Mouse (Mus musculus): ENCODE results near the gene Hectd1.

The Hectd1 gene

GRCm38 (mm10) chr12:51810564-51810963 lies 18.8 kb downstream of the Hectd1 start:
- DNase-seq (ENCODE audit: extremely low read depth, insufficient read length, low spot score) = no peak

DNA sequence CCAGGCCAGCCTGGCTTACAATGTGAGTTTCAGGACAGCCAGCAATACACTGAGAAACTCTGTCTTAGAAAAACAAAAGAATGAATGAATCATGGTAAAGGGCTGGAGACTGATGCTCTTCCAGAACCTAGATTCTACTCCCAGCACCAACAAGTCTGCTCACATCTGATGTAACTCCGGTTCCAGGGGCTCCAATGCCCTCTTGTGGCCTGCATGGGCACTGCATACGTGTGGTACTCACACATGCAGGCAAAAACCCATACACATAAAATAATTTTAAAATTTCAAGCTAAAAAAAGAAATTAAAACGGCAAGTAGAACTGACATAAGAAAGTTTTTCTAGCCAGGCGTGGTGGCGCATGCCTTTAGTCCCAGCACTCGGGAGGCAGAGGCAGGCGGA lies 44.5 kb downstream of the Hectd1 start:
- peak; percentile 7 for DNase-seq (ENCODE audit: extremely low read depth, insufficient read length, low spot score)

DNA sequence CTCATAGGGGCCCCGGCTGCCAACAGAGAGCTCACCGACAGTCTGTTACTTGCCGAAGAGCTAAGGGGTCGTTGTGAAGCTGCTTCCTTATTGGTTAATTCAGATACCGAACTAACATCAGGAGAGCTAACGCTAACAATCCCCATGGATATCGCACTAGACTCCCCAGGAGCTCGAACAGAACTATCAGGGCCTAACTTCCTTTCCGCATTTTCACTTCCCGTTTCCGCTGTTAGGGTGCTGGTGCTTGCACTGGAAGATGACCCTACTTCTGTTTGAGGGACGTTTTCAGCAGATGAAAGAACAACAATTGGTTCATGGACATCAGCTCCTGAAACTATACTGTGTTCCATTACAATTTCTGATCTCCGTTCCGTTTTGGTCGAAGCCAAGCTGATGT lies 60.6 kb downstream of the Hectd1 start:
- DNase-seq (ENCODE audit: extremely low read depth, insufficient read length, low spot score) = no peak

- no peak for DNase-seq (ENCODE audit: extremely low read depth, insufficient read length, low spot score)
Measured at GRCm38 (mm10) chr12:51767454-51767853, 61.9 kb downstream of the Hectd1 start.

- DNase-seq (ENCODE audit: extremely low read depth, insufficient read length, low spot score) = no peak
Measured at GRCm38 (mm10) chr12:51759374-51759773, 70.0 kb downstream of the Hectd1 start.

DNA sequence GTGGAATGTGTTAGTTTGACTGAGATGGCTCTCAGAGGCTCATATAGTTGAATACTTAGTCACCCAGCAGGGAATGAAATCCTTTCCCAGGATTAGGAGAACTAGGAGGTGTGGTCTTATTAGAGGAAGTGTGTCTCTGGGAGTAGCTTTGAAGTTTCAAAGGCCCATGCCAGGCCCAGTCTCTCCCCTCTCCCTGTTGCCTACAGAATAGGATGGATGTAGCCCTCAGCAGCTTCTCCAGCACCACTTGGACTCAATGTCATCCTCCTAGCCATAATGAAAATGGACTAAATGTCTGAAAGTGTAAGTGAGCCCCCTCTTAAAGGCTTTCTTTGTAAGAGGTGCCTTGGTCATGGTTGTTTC lies 72.8 kb downstream of the Hectd1 start:
- no peak for DNase-seq (ENCODE audit: extremely low read depth, insufficient read length, low spot score)

DNA sequence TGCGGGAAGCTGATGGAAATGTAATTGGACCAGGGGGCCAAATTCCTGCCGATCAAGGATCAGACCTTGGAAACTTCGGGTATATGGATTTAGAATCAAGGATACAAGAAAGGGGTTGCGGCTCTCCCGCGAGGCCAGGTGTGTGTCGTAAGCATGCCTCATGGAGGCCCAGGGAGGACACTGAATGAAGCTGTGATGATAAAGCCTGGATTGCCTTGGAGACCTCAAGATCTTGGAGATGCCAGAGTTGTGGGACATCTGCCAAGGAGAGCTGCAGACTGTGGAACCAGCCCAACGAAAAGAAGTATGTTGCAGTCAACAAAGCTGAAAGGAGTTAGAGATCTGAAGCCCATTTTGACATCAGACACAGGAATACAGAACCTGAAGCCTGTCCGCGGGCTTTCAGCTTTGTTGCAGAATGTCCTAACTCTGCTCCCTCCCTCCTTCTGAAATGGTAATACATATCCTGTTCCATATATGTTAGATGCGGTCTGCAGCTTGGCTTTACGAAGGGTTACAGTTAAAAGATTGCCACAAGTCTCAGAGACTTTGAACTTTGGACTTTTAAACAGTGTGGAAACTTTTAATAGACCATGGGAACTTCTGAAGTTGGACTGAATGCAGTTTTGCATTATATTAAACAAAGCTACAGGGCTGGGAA lies 73.3 kb downstream of the Hectd1 start:
- no peak for DNase-seq (ENCODE audit: extremely low read depth, insufficient read length, low spot score)

GRCm38 (mm10) chr12:51747348-51747747 lies 82.0 kb downstream of the Hectd1 start:
- DNase-seq (ENCODE audit: extremely low read depth, insufficient read length, low spot score) = no peak

- DNase-seq (ENCODE audit: extremely low read depth, insufficient read length, low spot score) = no peak
Measured at GRCm38 (mm10) chr12:51744957-51745356, 84.4 kb downstream of the Hectd1 start.

GRCm38 (mm10) chr12:51741690-51742089 lies 87.6 kb downstream of the Hectd1 start:
- peak; percentile 15 for DNase-seq (ENCODE audit: extremely low read depth, insufficient read length, low spot score)

DNA sequence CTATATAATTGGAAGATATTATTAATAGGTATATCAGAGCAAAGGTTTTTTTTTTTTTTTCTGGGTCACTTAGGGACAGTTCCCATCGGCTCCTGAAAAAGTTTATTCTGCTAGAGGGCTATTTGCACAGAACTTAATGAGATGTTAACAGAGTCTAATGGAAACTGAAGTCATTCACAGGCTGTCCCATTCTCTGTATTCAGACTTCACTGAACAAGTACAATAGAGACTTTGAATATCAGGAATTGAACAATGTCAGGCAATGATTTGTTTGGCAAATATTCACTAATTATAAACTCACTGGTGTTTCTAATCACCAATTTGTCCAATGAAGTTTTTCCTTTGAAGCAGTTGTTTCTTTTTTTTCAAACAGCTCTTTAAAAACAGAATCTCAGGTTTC lies 92.5 kb downstream of the Hectd1 start:
- DNase-seq (ENCODE audit: extremely low read depth, insufficient read length, low spot score) = no peak

DNA sequence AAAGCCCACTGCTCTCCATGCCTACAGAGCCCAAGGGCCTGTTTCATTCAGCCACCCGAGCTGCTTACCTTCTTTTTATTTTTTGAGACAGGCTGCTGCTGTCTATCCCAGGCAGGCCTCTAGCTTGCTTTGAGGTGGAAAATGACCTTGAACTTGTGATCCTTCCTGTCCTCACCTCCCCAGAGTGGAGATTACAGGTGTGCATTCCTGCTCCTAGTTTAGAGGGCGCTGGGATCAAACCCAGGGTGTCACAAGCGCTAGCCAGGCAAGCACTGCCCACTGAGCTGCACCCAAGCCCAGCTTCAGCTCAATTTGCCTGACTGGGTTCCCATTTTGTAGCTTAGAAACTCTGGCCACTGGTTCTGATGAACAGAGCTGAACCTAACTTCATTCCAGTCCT lies 93.0 kb downstream of the Hectd1 start:
- no peak for DNase-seq (ENCODE audit: extremely low read depth, insufficient read length, low spot score)

DNA sequence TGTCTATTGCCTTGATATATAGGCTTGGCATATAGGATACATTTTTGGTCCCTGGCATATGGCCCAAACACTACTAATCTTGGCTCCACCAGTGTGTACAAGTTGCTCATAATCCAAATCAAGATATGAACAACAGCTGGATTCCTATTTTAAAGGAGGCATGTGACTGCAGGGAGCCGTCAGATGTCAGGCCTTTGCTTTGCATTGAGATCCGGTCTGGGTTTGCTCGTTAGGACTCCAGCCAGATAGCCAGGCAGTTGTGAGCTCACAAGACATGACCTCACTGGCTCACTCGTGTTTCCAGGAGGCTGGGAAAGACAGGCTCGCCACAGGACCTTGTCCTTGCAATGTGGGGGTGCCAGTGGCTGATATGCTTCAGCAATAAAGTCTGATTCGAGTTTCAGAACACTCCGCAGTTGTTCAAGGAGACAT lies 93.5 kb downstream of the Hectd1 start:
- no peak for DNase-seq (ENCODE audit: extremely low read depth, insufficient read length, low spot score)

GRCm38 (mm10) chr12:51734605-51735211 lies 94.6 kb downstream of the Hectd1 start:
- DNase-seq (ENCODE audit: extremely low read depth, insufficient read length, low spot score) = peak; percentile 73

DNA sequence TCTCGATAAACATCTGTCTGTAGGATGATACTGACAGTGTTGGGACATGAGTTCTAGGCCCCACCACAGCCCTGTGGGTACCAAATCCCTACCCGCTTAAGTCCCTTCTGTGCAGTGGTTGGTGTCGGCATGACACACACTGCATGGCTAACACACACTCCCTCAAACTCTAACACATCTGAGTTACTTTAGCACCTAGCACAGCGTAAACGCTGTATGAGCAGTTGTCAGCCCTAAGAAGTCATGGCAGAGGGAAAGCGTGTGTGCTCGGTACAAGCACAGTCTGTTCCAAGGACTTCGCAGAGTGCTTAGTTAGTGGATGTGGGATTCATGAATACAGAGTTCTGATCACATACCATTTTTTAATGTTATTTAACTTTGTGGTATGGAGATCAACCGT lies 99.5 kb downstream of the Hectd1 start:
- no peak for DNase-seq (ENCODE audit: extremely low read depth, insufficient read length, low spot score)

DNA sequence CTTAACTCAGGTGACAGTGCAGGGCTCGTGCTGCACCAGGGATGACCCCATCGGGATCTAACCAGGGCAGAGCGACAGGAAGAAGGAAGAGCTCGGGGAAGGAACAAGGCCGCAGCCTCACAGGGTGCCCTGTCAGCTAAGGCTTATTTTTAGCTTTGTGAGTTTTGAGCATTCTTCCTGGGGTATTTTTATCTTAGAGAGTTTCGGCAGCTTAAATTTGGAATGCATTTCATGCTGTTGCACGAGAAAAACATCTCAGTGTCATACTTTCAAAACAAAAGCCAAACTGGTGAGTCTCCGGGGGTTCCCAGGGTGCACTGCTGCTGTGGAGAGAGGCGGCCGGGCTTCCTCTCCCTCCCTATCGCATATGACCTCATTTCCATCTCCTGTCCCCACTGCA lies 100.3 kb downstream of the Hectd1 start:
- DNase-seq (ENCODE audit: extremely low read depth, insufficient read length, low spot score) = no peak

GRCm38 (mm10) chr12:51721836-51722235 lies 107.5 kb downstream of the Hectd1 start:
- DNase-seq (ENCODE audit: extremely low read depth, insufficient read length, low spot score) = peak; percentile 55

DNA sequence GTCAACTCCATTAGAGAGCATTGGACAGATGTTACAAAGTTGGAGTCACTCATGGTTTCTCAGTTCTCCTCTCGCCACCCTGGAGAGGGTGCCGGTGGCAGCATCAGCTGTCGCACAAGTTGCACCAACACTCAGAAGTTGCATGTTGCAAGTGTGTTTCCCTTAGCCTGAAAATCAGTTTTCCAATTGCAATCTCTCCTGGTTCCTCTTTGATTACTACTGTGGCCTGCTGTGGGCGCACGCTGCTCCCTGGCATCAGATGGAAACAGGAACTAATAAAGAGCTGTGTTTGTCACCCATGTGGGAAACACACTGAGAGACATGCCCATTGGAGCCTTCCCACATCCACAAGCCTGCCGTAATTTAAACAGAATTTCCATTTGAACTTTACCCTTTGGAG lies 110.7 kb downstream of the Hectd1 start:
- no peak for DNase-seq (ENCODE audit: extremely low read depth, insufficient read length, low spot score)

DNA sequence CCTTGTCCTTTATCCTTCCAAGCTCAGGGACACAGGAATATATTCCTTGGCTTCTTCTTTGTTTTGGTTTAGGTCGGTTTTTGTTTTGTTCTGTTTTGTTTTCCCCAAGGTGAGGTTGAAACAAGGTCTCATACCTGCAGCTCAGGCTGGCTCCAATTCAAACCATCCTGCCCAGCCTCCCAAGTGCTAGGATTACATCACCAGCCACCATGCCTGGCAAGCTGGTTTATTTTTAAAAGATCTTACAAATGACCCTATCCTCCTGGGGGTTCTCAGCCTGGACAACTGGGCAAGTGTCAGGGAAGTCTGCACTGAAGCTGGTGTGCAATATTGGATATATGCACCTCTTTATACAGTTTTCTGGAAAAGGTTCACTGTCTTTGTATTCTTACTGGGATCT lies 116.7 kb downstream of the Hectd1 start:
- no peak for DNase-seq (ENCODE audit: extremely low read depth, insufficient read length, low spot score)

GRCm38 (mm10) chr12:51710154-51710553 lies 119.2 kb downstream of the Hectd1 start:
- no peak for DNase-seq (ENCODE audit: extremely low read depth, insufficient read length, low spot score)

- DNase-seq (ENCODE audit: extremely low read depth, insufficient read length, low spot score) = no peak
Measured at GRCm38 (mm10) chr12:51709741-51710140, 119.6 kb downstream of the Hectd1 start.

- no peak for DNase-seq (ENCODE audit: extremely low read depth, insufficient read length, low spot score)
Measured at GRCm38 (mm10) chr12:51708941-51709686, 120.2 kb downstream of the Hectd1 start.

All from 3134 (cell line).